Mouse (Mus musculus) brain, embryonic 18.5 days (tissue): ENCODE data around the gene Arid5b.

Experiments used
- DNase-seq: peaks from one replicate; pipeline ENCODE4 v3.0.0-alpha.2; 2012; ENCODE audit warnings: low read depth, low spot score

Gene Arid5b

DNA sequence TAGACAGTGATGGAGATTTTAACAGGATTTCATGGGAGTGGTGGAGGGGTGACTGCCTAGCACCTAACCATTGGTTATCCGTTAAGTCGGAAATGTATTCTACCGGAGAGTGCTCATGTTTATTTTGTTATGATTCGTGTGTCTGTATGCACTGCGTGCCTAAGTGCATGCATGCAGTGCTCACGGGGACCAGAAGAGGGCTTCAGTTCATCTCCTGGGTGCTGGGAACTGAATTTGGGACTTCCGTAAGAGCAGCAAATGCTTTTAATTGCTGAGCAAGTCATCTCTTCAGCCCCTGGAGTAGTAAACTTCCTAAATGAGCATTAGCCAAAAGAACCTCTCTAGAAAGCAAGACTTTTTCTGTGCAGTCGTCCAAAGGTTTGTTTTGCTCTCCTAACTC lies 226.2 kb downstream of the Arid5b start:
- DNase-seq = no peak

DNA sequence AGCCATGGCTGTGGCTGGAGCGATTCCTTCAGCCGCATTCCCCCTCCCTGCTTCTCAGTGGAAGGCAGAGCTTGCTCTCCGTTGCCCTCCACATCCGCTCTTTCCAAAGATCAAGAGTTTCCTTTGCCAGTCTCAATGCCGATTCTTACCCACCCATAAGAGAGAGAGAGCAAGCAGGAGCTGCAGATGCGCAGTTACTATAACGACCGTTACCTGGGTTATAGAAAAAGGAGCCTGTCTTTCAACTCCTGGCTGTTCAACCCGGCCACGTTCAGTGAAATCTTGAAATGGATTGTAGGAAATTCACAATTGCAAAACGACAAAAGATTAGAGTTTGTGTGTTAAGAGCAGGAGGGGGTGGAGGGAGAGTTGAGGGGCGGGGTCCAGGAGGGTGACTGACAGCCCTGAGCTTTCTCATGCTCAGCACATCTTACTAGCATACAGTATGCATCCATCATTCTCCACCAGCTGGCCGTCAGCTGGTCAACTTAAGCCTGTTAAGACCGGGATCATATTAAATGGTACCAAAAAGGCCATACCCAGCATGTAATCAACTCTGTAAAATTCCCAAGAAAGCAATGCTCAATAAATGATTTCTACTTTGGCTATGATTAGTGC lies 227.1 kb downstream of the Arid5b start:
- DNase-seq = no peak

DNA sequence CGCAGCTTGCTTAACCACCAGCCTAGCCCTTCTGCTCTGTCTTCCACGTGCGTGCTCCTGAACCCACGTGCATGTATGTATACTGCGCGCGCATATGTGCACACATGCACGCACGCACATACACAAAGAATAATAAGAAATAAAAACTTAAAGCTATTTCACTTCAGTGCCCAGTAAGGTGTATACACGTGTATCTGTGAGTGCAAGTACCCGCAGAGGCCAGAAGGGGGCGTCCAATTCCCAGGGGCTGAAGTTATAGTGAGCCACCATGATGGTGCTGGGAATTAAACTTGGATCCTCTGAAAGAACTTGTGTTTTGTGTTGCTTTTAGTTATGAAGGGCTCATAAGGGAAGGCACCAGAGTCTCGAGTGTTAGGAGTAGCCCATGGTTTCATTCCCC lies 227.7 kb downstream of the Arid5b start:
- DNase-seq = no peak

DNA sequence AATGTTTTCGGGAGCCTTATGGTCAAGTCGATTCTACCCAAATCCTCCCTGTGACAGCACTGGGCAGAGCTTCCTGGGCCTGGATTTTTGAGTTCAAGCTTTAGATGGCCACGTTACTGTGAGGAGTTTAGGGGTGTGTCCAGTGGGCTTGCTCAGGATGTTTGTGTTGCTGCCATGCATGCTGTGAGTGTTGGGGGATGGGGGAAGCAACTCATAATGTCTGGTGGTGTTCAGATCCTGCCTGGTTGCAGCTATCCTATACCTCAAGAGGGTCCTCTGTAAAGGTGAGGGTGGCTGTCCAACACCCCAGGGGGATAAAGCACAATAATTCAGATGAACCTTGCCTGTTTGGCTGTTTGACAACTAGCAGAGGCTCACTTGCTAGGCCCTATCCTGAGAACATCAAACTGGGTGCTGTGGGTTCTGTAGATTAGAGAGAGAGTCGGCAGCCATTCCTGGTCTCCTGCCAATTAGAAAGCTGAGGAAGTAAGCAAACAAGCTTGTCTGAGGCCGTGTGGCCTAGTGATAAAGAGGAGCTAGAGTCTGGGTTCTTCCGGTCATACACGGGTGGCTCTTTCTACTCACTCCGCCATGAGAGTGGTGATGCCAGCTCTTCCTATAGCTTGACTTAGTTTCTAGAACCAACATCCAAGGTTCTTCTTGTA lies 229.8 kb downstream of the Arid5b start:
- DNase-seq = no peak

DNA sequence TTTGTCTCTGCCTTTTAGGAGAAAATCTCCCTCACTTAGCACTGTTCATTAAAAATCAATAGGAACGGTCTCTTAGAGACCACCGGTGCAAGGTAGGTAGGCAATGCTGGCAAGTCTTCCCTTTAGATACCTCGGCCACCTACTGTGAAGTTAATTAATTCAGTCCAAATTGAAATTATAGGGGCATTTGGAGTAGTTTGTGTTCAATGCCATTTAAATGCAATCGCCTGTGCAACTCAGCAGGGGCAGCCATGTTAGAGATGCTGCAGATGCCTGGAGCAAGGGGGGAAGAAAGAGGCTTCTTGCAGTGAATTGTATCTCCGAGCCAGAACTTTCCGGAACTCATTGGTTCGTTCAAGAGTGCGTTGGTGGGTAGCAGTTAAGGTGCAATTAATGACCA lies 233.7 kb downstream of the Arid5b start:
- no peak for DNase-seq

DNA sequence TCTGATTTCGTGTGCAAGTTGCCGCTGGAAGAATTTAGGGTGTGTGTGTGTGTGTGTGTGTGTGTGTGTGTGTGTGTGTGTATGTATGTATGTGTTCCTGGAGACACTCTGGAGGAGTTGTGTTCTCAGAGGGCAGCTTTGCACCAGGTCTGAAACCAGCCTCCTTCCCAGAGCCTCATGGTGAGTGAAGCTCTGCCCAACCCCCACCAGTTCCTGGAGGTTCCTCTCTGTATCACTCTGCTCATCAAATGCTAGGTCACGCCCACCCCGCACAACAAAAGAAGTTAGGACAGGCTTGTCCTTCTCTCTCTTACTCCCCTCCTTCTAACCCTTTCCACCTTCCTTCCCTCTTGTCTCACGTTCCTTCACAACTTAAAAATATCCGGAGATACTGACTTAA lies 234.6 kb downstream of the Arid5b start:
- DNase-seq = no peak
